Mouse (Mus musculus): ENCODE measurements around the gene Il17a. TPM values are rescaled to one million over a fixed set of nuclear protein-coding genes. Genes with fewer than 3 reads are reported as not detected.
A peak's percentile ranks its signal among the peaks of the same experiment; 100 is the strongest.
"Not testable (repeated sequence)": the region's sequence is repeated elsewhere in the genome, so short reads cannot be mapped to it uniquely, and the experiment has no call there.

The Il17a gene
- polyA plus RNA-seq, 1 experiment from 2014 or later = not detected

- Histone ChIP-seq H3K9ac (no peak overlapping the region), H3K27me3 (no peaks in the 10 kb centered on the region), H3K9me3 (0 out of 2 replicates have a peak, but pooled peaks cover 4% of the 10 kb centered on the region), H3K4me3 (no peak overlapping the region), H3K36me3 (no peaks in the 10 kb centered on the region), H3K27ac (replicated peaks) (no peak overlapping the region), H3K4me1 (replicated peaks) (no peaks in the 10 kb centered on the region), H3K4me2 (no peak overlapping the region)
- ATAC-seq (ENCODE audit: low read depth) = no peak
- WGBS = 86% methylated on average over 10 of the region's 10 CpGs
Measured at GRCm38 (mm10) chr1:20754439-20754838, 23.7 kb downstream of the Il17a start.

DNA sequence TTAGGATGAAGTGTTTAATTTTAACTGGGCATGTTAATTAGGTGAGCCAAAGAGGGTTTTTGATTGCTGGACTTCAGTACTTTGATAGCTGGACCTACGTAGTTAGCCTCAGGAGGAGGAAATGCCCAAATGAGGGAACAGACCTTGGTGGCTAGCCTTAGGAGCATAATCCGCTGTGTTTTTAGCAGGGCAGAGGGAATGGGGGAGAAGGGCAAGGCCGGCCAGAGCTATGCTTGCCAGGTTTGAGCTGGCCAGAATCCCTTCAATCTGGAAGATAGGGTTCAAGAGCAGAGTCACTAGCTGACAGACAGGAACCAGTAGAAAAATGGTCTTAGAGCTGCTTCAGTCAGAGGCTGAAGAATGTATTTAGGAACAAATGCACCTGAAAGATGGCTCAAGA is 26.9 kb downstream of the Il17a start:
- peaks cover 6% of the 10 kb centered on the region; the same call in 1 of the 2 replicates for H3K4me1 ChIP-seq (replicated peaks)
- H3K4me2 ChIP-seq = no peak overlapping the region
- no peak overlapping the region for H3K9ac ChIP-seq
- no peaks in the 10 kb centered on the region for H3K9me3 ChIP-seq
- H3K36me3 ChIP-seq = no peaks in the 10 kb centered on the region
- H3K27me3 ChIP-seq = no peaks in the 10 kb centered on the region
- no peak for ATAC-seq (ENCODE audit: low read depth)
- no peak overlapping the region for H3K4me3 ChIP-seq
- 86% methylated on average over 3 of the region's 3 CpGs for WGBS
- no peak overlapping the region for H3K27ac ChIP-seq (replicated peaks)

- H3K4me1 ChIP-seq (replicated peaks) = peaks cover 6% of the 10 kb centered on the region; the same call in 1 of the 2 replicates
- H3K4me3 ChIP-seq = no peak overlapping the region
- H3K27ac ChIP-seq (replicated peaks) = no peak overlapping the region
- H3K9ac ChIP-seq = no peak overlapping the region
- no peaks in the 10 kb centered on the region for H3K9me3 ChIP-seq
- H3K36me3 ChIP-seq = no peaks in the 10 kb centered on the region
- no peak overlapping the region for H3K4me2 ChIP-seq
- ATAC-seq (ENCODE audit: low read depth) = no peak
- no peaks in the 10 kb centered on the region for H3K27me3 ChIP-seq
- 88% methylated on average over 10 of the region's 10 CpGs for WGBS
Measured at GRCm38 (mm10) chr1:20759799-20760198, 29.1 kb downstream of the Il17a start.

DNA sequence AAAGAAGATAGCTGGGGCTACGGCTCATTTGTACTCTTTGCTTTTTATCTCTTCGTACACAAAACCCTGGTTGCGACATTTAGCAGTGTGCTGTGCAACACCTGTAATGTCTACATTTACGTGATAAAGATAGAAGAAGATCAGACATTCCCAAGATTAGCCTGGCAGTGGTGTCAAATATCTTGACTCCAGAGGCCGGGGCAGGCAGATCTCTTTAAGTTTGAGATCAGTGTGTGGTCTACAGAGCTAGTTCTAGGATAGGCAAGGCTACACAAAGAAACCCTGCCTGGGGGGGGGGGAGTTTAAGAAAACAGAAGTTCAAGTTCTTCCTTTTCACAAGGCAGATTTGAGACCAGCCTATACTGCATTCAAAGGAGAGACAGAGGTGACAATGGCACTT is 29.6 kb downstream of the Il17a start:
- no peaks in the 10 kb centered on the region for H3K36me3 ChIP-seq
- H3K4me1 ChIP-seq (replicated peaks) = peaks cover 6% of the 10 kb centered on the region; the same call in 1 of the 2 replicates
- H3K27ac ChIP-seq (replicated peaks) = no peak overlapping the region
- no peak overlapping the region for H3K4me3 ChIP-seq
- no peak for ATAC-seq (ENCODE audit: low read depth)
- 85% methylated on average over 5 of the region's 5 CpGs for WGBS
- H3K9ac ChIP-seq = no peak overlapping the region
- no peaks in the 10 kb centered on the region for H3K9me3 ChIP-seq
- no peak overlapping the region for H3K4me2 ChIP-seq
- H3K27me3 ChIP-seq = no peaks in the 10 kb centered on the region

DNA sequence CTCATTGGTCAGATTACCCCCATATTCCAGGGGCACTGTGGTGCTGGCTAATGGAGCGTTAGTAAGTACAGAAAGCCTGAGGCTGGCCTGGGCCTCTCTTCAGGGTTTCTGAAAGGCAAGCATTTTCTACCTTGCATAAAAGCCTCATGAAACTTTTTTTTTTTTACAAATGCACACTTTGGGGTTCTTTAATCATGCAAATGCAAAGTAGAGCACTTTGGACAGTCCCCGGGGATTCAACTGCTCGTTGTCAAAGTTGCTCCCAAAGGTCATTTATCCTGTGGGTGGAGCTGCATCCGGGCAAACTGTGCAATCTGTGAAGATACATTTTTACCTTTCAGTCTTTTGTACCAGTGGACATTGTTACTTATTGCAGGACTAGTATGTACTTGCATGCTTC is 30.7 kb downstream of the Il17a start:
- no peak for ATAC-seq (ENCODE audit: low read depth)
- Histone ChIP-seq H3K27me3 (no peaks in the 10 kb centered on the region), H3K27ac (replicated peaks) (no peak overlapping the region), H3K4me1 (replicated peaks) (peaks cover 6% of the 10 kb centered on the region; the same call in 1 of the 2 replicates), H3K9ac (no peak overlapping the region), H3K9me3 (no peaks in the 10 kb centered on the region), H3K36me3 (no peaks in the 10 kb centered on the region), H3K4me3 (no peak overlapping the region), H3K4me2 (no peak overlapping the region)
- WGBS = 32% methylated on average over 4 of the region's 4 CpGs

DNA sequence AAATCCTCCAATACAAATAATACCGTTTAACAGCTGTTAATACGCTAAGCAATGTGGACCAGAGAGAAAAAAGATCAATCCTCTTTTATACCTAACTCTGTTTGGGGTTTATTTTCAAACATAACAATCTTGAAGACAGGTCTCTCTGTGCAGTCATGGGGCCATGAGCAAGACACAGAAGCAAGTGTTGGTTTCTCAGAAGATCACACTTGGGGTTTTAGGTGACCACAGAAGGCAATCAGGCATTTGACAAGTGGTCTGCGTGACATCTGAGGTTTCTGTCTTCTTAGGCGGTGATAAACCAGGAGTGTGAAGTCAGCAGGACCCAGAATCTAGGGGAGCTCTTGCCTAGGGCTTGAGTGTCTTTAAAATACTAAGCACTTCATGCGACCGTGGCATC is 35.8 kb downstream of the Il17a start:
- H3K27me3 ChIP-seq = no peaks in the 10 kb centered on the region
- peaks cover 1% of the 10 kb centered on the region; the same call in 1 of the 2 replicates for H3K4me1 ChIP-seq (replicated peaks)
- no peak overlapping the region for H3K4me2 ChIP-seq
- no peaks in the 10 kb centered on the region for H3K9me3 ChIP-seq
- H3K4me3 ChIP-seq = no peak overlapping the region
- ATAC-seq (ENCODE audit: low read depth) = no peak
- WGBS = 87% methylated on average over 6 of the region's 6 CpGs
- H3K27ac ChIP-seq (replicated peaks) = no peak overlapping the region
- H3K9ac ChIP-seq = no peak overlapping the region
- H3K36me3 ChIP-seq = no peaks in the 10 kb centered on the region

- not testable (repeated sequence) for H3K27me3 ChIP-seq; H3K36me3 ChIP-seq; H3K27ac ChIP-seq (replicated peaks); H3K4me3 ChIP-seq; ATAC-seq (ENCODE audit: low read depth); H3K9ac ChIP-seq; H3K4me1 ChIP-seq (replicated peaks); H3K9me3 ChIP-seq; H3K4me2 ChIP-seq
- 83% methylated on average over 4 of the region's 4 CpGs for WGBS
Measured at GRCm38 (mm10) chr1:20774026-20774730, 43.5 kb downstream of the Il17a start.

DNA sequence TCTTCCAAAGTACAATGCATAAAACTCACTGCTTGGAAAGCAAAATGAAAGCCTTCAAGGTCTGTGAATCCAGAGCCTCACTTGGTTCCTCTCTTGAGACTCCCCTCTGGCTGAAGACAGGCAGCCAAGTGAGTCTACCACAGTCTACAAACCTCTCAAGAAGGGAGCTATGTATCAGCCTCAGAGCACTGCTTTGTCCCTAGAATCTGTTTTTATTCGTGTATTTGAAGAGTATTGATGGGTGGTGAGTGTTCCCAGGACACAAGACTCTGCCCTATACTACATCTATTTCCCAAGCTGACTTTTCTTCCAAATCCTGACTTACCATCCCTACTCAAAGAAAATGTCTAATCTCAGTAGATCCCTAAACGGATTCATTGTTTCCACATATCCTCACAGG is 47.7 kb downstream of the Il17a start:
- Histone ChIP-seq H3K27ac (replicated peaks) (no peak overlapping the region), H3K4me3 (no peak overlapping the region), H3K9me3 (no peaks in the 10 kb centered on the region), H3K4me1 (replicated peaks) (no peaks in the 10 kb centered on the region), H3K36me3 (no peaks in the 10 kb centered on the region), H3K27me3 (no peaks in the 10 kb centered on the region), H3K4me2 (no peak overlapping the region), H3K9ac (no peak overlapping the region)
- no peak for ATAC-seq (ENCODE audit: low read depth)
- WGBS = 73% methylated on average over 2 of the region's 2 CpGs

MicroRNA genes within 50 kb of the gene (microRNA counts, 519-probe panel; counts per million panel counts)
- 2,285 counts per million, percentile 18 among the panel's probes with 10 or more counts for microRNA mmu-miR-133b

Small RNA genes lying within 50 kb of the gene (microRNA-seq; reads per million reads assigned to microRNA genes)
- 1.0 reads per million for gene Mir133b

Other genes with a start within 250 kb of the Il17a start
- gene Pkhd1, start 112.8 kb upstream of the Il17a start, polyA plus RNA-seq (2015; fragmentation: Nextera tagmentation; extraction: Ambion mirVana) = 0.03 TPM in 1 of 2 replicates, not detected in the other
- not detected in 2 replicates for gene Il17f, start 59.7 kb downstream of the Il17a start, polyA plus RNA-seq (2015; fragmentation: Nextera tagmentation; extraction: Ambion mirVana)
- gene Mcm3, start 89.4 kb downstream of the Il17a start, polyA plus RNA-seq (2015; fragmentation: Nextera tagmentation; extraction: Ambion mirVana) = 23.9 and 26.8 TPM in 2 replicates
- 18.1 and 18.5 TPM in 2 replicates for gene Paqr8, start 159.7 kb downstream of the Il17a start, polyA plus RNA-seq (2015; fragmentation: Nextera tagmentation; extraction: Ambion mirVana)
- gene Efhc1, start 220.7 kb downstream of the Il17a start, polyA plus RNA-seq (2015; fragmentation: Nextera tagmentation; extraction: Ambion mirVana) = 1.8 and 2.0 TPM in 2 replicates

All from neural tube, embryonic 13.5 days (tissue).